Comparison of ENCODE assay signal across 12 mouse cellular contexts in genomic region chr2:175067681-175068261, GRCm38 (mm10). TPM values are rescaled to one million over a fixed set of nuclear protein-coding genes. Genes with fewer than 3 reads are reported as not detected.
"Had no signal": no experiment of that assay in that cellular context is flagged by ENCODE, and none has a peak within 500 bp of the region (broad histone marks: within the 10 kb centered on the region; RNA-seq: fewer than 3 reads in every experiment).

Gene Gm14393, minus strand, starts transcription at chr2:175067781.

RNA-seq across cellular contexts. Expression of gene Gm14393, which starts in this region (rescaled TPM):
- total RNA-seq: gastrocnemius, postnatal 14 days; hematopoietic stem cell, adult 5-6 weeks had no signal
- polyA plus RNA-seq: gonadal fat pad, adult 2 months; heart, adult 2 months; hindbrain, embryonic 13.5 days; hindbrain, embryonic 15.5 days; kidney, adult 2 months; large intestine, adult 2 months; liver, adult 2 months; liver, embryonic 12.5 days; liver, embryonic 14.5 days; liver, embryonic 16.5 days had no signal
